24 mouse cellular contexts compared by ENCODE assay signal in genomic region chr11:29474676-29475075, GRCm38 (mm10). TPM values are rescaled to one million over a fixed set of nuclear protein-coding genes. Genes with fewer than 3 reads are reported as not detected.
A peak's percentile ranks its signal among the peaks of the same experiment; 100 is the strongest.
DNase-seq lines count a peak whose midpoint lies in the region; ATAC-seq and TF ChIP-seq lines count a peak whose summit lies in the region.
"Had no signal": no experiment of that assay in that cellular context is flagged by ENCODE, and none has a peak within 500 bp of the region (broad histone marks: within the 10 kb centered on the region; RNA-seq: fewer than 3 reads in every experiment).

No protein-coding gene starts in this region.

- no peak for TF ChIP-seq CTCF in lung, postnatal 0 days (IDR thresholded peaks at IDR 0.05)

- H3K27ac ChIP-seq in lung, postnatal 0 days (ENCODE audit: low read length): no peak overlapping the region
- no peak overlapping the region for H3K27ac ChIP-seq in heart, embryonic 12.5 days (ENCODE audit: poor library complexity, severe bottlenecking)
- no peak overlapping the region for H3K27ac ChIP-seq in forebrain, embryonic 12.5 days
- H3K27ac ChIP-seq: embryonic facial prominence, embryonic 12.5 days; embryonic facial prominence, embryonic 15.5 days; forebrain, embryonic 13.5 days; heart, embryonic 15.5 days; hindbrain, embryonic 15.5 days had no signal

- H3K4me3 ChIP-seq in lung, postnatal 0 days (ENCODE audit: low read depth, low read length): no peak overlapping the region
- H3K4me3 ChIP-seq in heart, embryonic 12.5 days: no peak overlapping the region
- no peak overlapping the region for H3K4me3 ChIP-seq in forebrain, embryonic 12.5 days (replicated peaks)
- H3K4me3 ChIP-seq: embryonic facial prominence, embryonic 12.5 days; embryonic facial prominence, embryonic 15.5 days; forebrain, embryonic 13.5 days; heart, embryonic 15.5 days; hindbrain, embryonic 15.5 days had no signal

- H3K27me3 ChIP-seq in lung, postnatal 0 days (replicated peaks; ENCODE audit: insufficient read depth, low read length): no peaks in the 10 kb centered on the region
- no peaks in the 10 kb centered on the region for H3K27me3 ChIP-seq in heart, embryonic 12.5 days (replicated peaks)
- no peaks in the 10 kb centered on the region for H3K27me3 ChIP-seq in forebrain, embryonic 12.5 days
- H3K27me3 ChIP-seq: embryonic facial prominence, embryonic 12.5 days; embryonic facial prominence, embryonic 15.5 days; forebrain, embryonic 13.5 days; heart, embryonic 15.5 days; hindbrain, embryonic 15.5 days had no signal

- TF ChIP-seq EP300 in lung, postnatal 0 days (IDR thresholded peaks at IDR 0.05): no peak

- ATAC-seq in lung, postnatal 0 days: no peak
- no peak for ATAC-seq in heart, embryonic 12.5 days (ENCODE audit: insufficient number of reproducible peaks, low FRiP score)
- no peak for ATAC-seq in forebrain, embryonic 12.5 days (ENCODE audit: low FRiP score)
- ATAC-seq: forebrain, embryonic 13.5 days; forebrain, embryonic 16.5 days; intestine, postnatal 0 days had no signal

- no peaks in the 10 kb centered on the region for H3K36me3 ChIP-seq in lung, postnatal 0 days (ENCODE audit: insufficient read depth, low read length)
- peaks cover 28% of the 10 kb centered on the region for H3K36me3 ChIP-seq in heart, embryonic 12.5 days
- H3K36me3 ChIP-seq in forebrain, embryonic 12.5 days (replicated peaks): peaks cover 35% of the 10 kb centered on the region

- no peaks in the 10 kb centered on the region for H3K9me3 ChIP-seq in lung, postnatal 0 days (ENCODE audit: low read length)
- no peaks in the 10 kb centered on the region for H3K9me3 ChIP-seq in heart, embryonic 12.5 days (replicated peaks)
- no peaks in the 10 kb centered on the region for H3K9me3 ChIP-seq in forebrain, embryonic 12.5 days
- H3K9me3 ChIP-seq: embryonic facial prominence, embryonic 12.5 days; embryonic facial prominence, embryonic 15.5 days; forebrain, embryonic 13.5 days; heart, embryonic 15.5 days; hindbrain, embryonic 15.5 days had no signal

- H3K4me2 ChIP-seq in lung, postnatal 0 days (replicated peaks; ENCODE audit: low read depth, low read length): no peak overlapping the region
- H3K4me2 ChIP-seq in heart, embryonic 12.5 days: no peak overlapping the region
- no peak overlapping the region for H3K4me2 ChIP-seq in forebrain, embryonic 12.5 days
- H3K4me2 ChIP-seq: embryonic facial prominence, embryonic 12.5 days; embryonic facial prominence, embryonic 15.5 days; forebrain, embryonic 13.5 days; heart, embryonic 11.5 days; heart, embryonic 15.5 days; hindbrain, embryonic 15.5 days had no signal

- DNase-seq in lung, postnatal 0 days (ENCODE audit: low spot score): peak; percentile 5
- DNase-seq in lung, postnatal 10 days: no peak
- DNase-seq in NIH3T3 (ENCODE audit: low read depth): peak; percentile 73
- peak; percentile 0 for DNase-seq in mesoderm, embryonic 11.5 days (ENCODE audit: low read depth, low spot score)
- DNase-seq: adrenal gland, postnatal 10 days; cerebellum, adult 11 months; cerebellum, adult 2 months; cerebellum, adult 9-11 months; cerebellum, postnatal 25 days; gastrocnemius, postnatal 14 days; heart, adult 11 months; heart, postnatal 10 days; heart, postnatal 4 days; kidney, adult 2 months had no signal

- no peak overlapping the region for H3K9ac ChIP-seq in lung, postnatal 0 days (replicated peaks; ENCODE audit: low read depth)
- no peak overlapping the region for H3K9ac ChIP-seq in heart, embryonic 12.5 days
- H3K9ac ChIP-seq in forebrain, embryonic 12.5 days: no peak overlapping the region
- H3K9ac ChIP-seq: embryonic facial prominence, embryonic 12.5 days; embryonic facial prominence, embryonic 15.5 days; forebrain, embryonic 13.5 days; heart, embryonic 15.5 days; hindbrain, embryonic 15.5 days had no signal

- H3K4me1 ChIP-seq in lung, postnatal 0 days (ENCODE audit: insufficient read depth, low read depth, low read length): no peaks in the 10 kb centered on the region
- no peaks in the 10 kb centered on the region for H3K4me1 ChIP-seq in heart, embryonic 12.5 days (replicated peaks)
- no peaks in the 10 kb centered on the region for H3K4me1 ChIP-seq in forebrain, embryonic 12.5 days
- H3K4me1 ChIP-seq: embryonic facial prominence, embryonic 12.5 days; embryonic facial prominence, embryonic 15.5 days; forebrain, embryonic 13.5 days; heart, embryonic 15.5 days; hindbrain, embryonic 15.5 days had no signal

RNA-seq across cellular contexts. Expression of gene Prorsd1, which starts 40.2 kb away (rescaled TPM):
- polyA plus RNA-seq in lung, postnatal 0 days (2015; fragmentation: Nextera tagmentation; extraction: Ambion mirVana): 23.4 and 28.2 TPM in 2 replicates
- 22.9 and 23.5 TPM in 2 replicates for polyA plus RNA-seq in heart, embryonic 12.5 days (2016; fragmentation: Nextera tagmentation; extraction: Ambion mirVana)
- 14.3 and 18.6 TPM in 2 replicates for polyA plus RNA-seq in forebrain, embryonic 12.5 days (2016; fragmentation: Nextera tagmentation; extraction: Ambion mirVana)

RNA-seq across cellular contexts. Expression of gene Mtif2, which starts 51.5 kb away (rescaled TPM):
- 23.8 and 23.9 TPM in 2 replicates for polyA plus RNA-seq in lung, postnatal 0 days (2015; fragmentation: Nextera tagmentation; extraction: Ambion mirVana)
- 39.4 and 40.8 TPM in 2 replicates for polyA plus RNA-seq in heart, embryonic 12.5 days (2016; fragmentation: Nextera tagmentation; extraction: Ambion mirVana)
- polyA plus RNA-seq in forebrain, embryonic 12.5 days (2016; fragmentation: Nextera tagmentation; extraction: Ambion mirVana): 54.2 and 56.1 TPM in 2 replicates
